Mouse (Mus musculus) midbrain, embryonic 13.5 days (tissue): ENCODE data around the gene Hmbs. TPM values are rescaled to one million over a fixed set of nuclear protein-coding genes. Genes with fewer than 3 reads are reported as not detected.
"Not testable (repeated sequence)": the region's sequence is repeated elsewhere in the genome, so short reads cannot be mapped to it uniquely, and the experiment has no call there.

ENCODE experiments used
- ATAC-seq: fragments of 200-750 bp; cut with Nextera tagmentation; 2 replicates; pipeline ENCODE4 v1.8.0; 2017; ENCODE audit warnings: mild to moderate bottlenecking, moderate TSS enrichment, moderate library complexity
- H3K27ac ChIP-seq: fragments of 300-500 bp; sonication (generic); 2 replicates; pipeline ENCODE4 v1.5.1; 2015; ENCODE audit warnings: inconsistent platforms, mild to moderate bottlenecking, moderate library complexity
- H3K27me3 ChIP-seq: fragments of 300-500 bp; sonication (generic); 2 replicates; pipeline ENCODE4 v1.6.1; 2015; ENCODE audit warnings: mild to moderate bottlenecking, inconsistent platforms
- H3K36me3 ChIP-seq: fragments of 300-500 bp; sonication (generic); 2 replicates; pipeline ENCODE4 v1.6.1; 2015; ENCODE audit warnings: mild to moderate bottlenecking, inconsistent platforms
- H3K4me1 ChIP-seq: fragments of 300-500 bp; sonication (generic); replicated peaks from 2 replicates; pipeline ENCODE4 v1.6.1; 2015; ENCODE audit warnings: inconsistent platforms
- H3K4me2 ChIP-seq: fragments of 300-500 bp; sonication (generic); replicated peaks from 2 replicates; pipeline ENCODE4 v1.6.1; 2015; ENCODE audit warnings: moderate library complexity, mild to moderate bottlenecking, inconsistent platforms
- H3K4me3 ChIP-seq: fragments of 300-500 bp; sonication (generic); replicated peaks from 2 replicates; pipeline ENCODE4 v1.5.1; 2015; ENCODE audit warnings: mild to moderate bottlenecking, inconsistent platforms
- H3K9ac ChIP-seq: fragments of 300-500 bp; sonication (generic); replicated peaks from 2 replicates; pipeline ENCODE4 v1.6.1; 2015; ENCODE audit warnings: mild to moderate bottlenecking, inconsistent platforms
- H3K9me3 ChIP-seq: fragments of 300-500 bp; sonication (generic); 2 replicates; pipeline ENCODE4 v1.6.1; 2016; ENCODE audit warnings: mild to moderate bottlenecking, inconsistent platforms
- WGBS: fragments of 180-500 bp; shearing (Covaris S2); methylation state at CpG from one replicate; pipeline ENCODE4 v1.1.7; 2015; 5-methylcytosine and 5-hydroxymethylcytosine counted together
- polyA plus RNA-seq: library from polyadenylated mRNA; unstranded; fragments of >200 nt; fragmentation: Nextera tagmentation; extraction: Ambion mirVana; gene quantifications from 2 replicates; pipeline ENCODE4 v1.2.1, GENCODE M21; 2015

Hmbs gene
- 72.3 and 72.9 TPM in 2 replicates for polyA plus RNA-seq

GRCm38 (mm10) chr9:44343781-44344421 is at the start of gene Hmbs:
TSS of gene Hmbs (minus strand) at chr9:44344228.
- peaks cover 43% of the 10 kb centered on the region for H3K36me3 ChIP-seq
- peak; percentile 97 for ATAC-seq
- H3K4me3 ChIP-seq, result peak within 1 kb of the TSS; percentile 83
- H3K9ac ChIP-seq, result peak within 1 kb of the TSS; percentile 80
- under 1% methylated on average over 39 of the region's 39 CpGs for WGBS
- H3K4me2 ChIP-seq, result peak within 1 kb of the TSS; percentile 69
- H3K27me3 ChIP-seq, result no peaks in the 10 kb centered on the region
- no peaks in the 10 kb centered on the region for H3K9me3 ChIP-seq
- peak within 1 kb of the TSS; percentile 98 for H3K27ac ChIP-seq
- H3K4me1 ChIP-seq, result peaks cover 16% of the 10 kb centered on the region

DNA sequence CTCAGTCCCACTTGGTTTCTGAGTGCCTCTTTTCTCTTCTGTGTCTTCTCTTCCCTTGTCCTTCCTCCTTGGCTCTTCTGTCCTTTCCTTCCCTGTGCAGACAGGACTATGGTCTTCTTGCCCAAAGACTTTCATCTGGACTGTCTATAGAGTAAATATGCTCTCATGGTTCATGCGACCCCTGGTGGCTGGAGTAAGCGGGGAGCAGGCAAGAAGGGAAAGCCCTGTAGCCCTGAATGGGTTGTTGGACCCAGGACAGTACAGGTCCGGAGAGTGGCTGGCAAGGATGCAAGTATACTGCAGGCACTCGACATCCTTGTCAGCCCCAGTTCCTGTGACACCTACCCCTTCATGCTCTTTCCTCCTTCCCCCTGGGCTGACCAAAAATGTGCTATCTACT is 47.4 kb upstream of the Hmbs start:
- Histone ChIP-seq H3K4me2 (no peak overlapping the region), H3K4me3 (no peak overlapping the region), H3K27ac (no peak overlapping the region), H3K36me3 (peaks cover 59% of the 10 kb centered on the region), H3K9me3 (no peaks in the 10 kb centered on the region), H3K9ac (no peak overlapping the region), H3K27me3 (no peaks in the 10 kb centered on the region), H3K4me1 (peaks cover 6% of the 10 kb centered on the region)
- 46% methylated on average over 4 of the region's 4 CpGs for WGBS
- ATAC-seq, result peak; percentile 52

DNA sequence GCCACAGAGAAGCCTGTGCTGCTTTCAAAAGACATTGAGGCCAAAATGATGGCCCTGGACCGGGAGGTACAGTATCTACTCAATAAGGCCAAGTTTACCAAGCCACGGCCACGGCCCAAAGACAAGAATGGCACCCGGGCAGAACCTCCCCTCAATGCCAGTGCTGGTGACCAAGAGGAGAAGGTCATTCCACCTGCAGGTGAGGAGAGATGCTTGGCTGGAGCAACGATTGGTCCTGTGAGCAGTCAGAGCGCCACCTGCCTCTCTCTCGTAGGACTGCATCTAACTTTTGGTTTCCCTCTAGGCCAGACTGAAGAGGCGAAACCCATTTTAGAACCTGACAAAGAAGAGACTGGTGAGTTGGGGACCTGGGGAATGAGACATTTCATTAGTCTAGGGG is 45.2 kb upstream of the Hmbs start:
- no peak overlapping the region for H3K27ac ChIP-seq
- no peaks in the 10 kb centered on the region for H3K27me3 ChIP-seq
- H3K9me3 ChIP-seq, result no peaks in the 10 kb centered on the region
- H3K36me3 ChIP-seq, result peaks cover 81% of the 10 kb centered on the region
- no peaks in the 10 kb centered on the region for H3K4me1 ChIP-seq
- ATAC-seq, result no peak
- WGBS, result 61% methylated on average over 8 of the region's 8 CpGs
- H3K4me2 ChIP-seq, result no peak overlapping the region
- no peak overlapping the region for H3K9ac ChIP-seq
- no peak overlapping the region for H3K4me3 ChIP-seq

DNA sequence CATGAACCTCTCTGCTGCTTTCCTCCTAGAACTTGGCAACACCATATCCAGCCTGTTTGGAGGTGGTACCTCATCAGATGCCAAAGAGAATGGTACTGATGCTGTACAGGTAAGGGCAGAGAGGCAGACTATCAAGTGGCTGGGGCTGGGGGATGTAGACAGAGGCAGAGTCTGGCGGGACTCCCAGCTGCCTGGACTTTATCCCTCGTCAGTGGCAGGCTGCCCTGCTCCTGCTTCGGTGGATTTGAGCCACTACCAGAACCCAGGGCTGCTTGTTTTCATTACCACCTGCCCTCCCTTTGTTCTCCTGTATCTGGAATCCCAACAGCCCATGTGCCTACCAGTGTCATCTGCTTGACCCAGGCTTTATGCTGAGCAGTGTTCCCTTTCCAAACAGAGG is 43.2 kb upstream of the Hmbs start:
- Histone ChIP-seq H3K4me1 (no peaks in the 10 kb centered on the region), H3K9me3 (no peaks in the 10 kb centered on the region), H3K4me2 (no peak overlapping the region), H3K4me3 (no peak overlapping the region), H3K27ac (no peak overlapping the region), H3K9ac (no peak overlapping the region), H3K36me3 (peaks cover 96% of the 10 kb centered on the region), H3K27me3 (no peaks in the 10 kb centered on the region)
- no peak for ATAC-seq
- WGBS, result 77% methylated on average over 3 of the region's 3 CpGs

DNA sequence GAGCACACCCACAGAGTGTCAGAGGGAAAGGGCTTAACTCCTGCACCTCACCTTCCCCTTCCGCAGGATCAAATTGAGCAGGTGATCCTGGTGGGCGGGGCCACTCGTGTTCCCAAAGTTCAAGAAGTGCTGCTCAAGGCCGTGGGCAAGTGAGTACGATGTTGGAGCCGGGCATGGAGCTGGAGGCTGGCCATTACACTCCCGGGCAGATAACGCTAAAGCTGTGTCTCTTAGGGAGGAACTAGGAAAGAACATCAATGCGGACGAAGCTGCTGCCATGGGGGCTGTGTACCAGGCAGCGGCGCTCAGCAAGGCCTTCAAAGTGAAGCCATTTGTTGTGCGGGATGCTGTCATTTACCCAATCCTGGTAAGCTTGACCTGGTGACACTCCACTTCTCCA is 40.6 kb upstream of the Hmbs start:
- Histone ChIP-seq H3K9me3 (no peaks in the 10 kb centered on the region), H3K9ac (no peak overlapping the region), H3K4me2 (no peak overlapping the region), H3K36me3 (peaks cover 88% of the 10 kb centered on the region), H3K27me3 (no peaks in the 10 kb centered on the region), H3K4me3 (no peak overlapping the region), H3K27ac (no peak overlapping the region), H3K4me1 (peaks cover 18% of the 10 kb centered on the region)
- 94% methylated on average over 13 of the region's 13 CpGs for WGBS
- ATAC-seq, result no peak

- ATAC-seq, result peak; percentile 53
- WGBS, result 12% methylated on average over 15 of the region's 15 CpGs
These were observed 35.8 kb upstream of the Hmbs start for GRCm38 (mm10) chr9:44379862-44380261.

DNA sequence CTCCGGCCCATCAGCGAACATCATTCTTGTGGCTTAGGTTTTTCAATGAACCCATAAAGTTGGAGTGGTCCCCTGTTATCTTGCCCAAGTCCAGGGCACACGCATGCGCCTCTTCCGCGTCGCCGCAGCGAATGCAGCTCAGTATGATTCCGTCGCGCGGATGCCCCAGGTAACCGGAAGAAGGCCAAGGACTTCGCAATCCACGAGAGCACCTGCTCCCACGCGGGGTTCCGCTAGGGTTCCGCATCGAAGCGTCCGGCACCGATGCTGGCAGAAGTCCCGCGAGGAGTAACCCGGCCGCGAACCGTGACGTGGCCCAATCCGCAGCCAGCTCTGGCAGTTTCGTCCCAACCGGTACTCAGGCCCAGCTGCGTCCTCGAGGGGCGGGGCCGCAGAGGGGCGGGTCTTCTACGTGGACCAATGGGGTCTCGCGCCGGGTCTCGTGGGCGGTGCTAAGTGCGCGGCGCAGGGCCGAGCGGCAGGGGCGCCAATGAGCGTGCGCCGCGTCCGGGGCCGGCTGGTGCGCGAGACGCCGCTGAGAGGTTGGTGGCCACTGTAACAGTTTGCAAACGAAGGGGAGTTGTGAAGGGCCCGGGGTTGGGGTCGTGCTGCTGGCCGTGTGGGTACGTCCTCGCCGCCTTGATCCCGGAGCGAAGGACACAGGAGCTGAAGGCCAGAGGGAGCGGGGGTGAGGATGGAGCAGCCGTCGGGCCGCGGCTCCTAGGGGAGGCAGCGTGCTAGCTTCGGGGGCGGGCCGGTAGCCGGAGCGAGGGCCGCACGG is 35.2 kb upstream of the Hmbs start, which contains the start of gene Hyou1:
TSS of gene Hyou1 (plus strand) at position 437 of the 781 bp plus-strand sequence.
- H3K4me1 ChIP-seq, result peaks cover 29% of the 10 kb centered on the region
- H3K4me3 ChIP-seq, result peak within 1 kb of the TSS; percentile 93
- under 1% methylated on average over 78 of the region's 83 CpGs for WGBS
- no peaks in the 10 kb centered on the region for H3K9me3 ChIP-seq
- no peaks in the 10 kb centered on the region for H3K27me3 ChIP-seq
- H3K27ac ChIP-seq, result peak within 1 kb of the TSS; percentile 88
- peaks cover 35% of the 10 kb centered on the region for H3K36me3 ChIP-seq
- H3K9ac ChIP-seq, result peak within 1 kb of the TSS; percentile 95
- peak; percentile 98 for ATAC-seq
- H3K4me2 ChIP-seq, result peak within 1 kb of the TSS; percentile 86

More at GRCm38 (mm10) chr9:44379862-44380261, 35.8 kb upstream of the Hmbs start:
- Histone ChIP-seq H3K4me1 (peaks cover 29% of the 10 kb centered on the region), H3K27ac (peak overlapping the region; percentile 88), H3K4me3 (peak overlapping the region; percentile 93), H3K9ac (peak overlapping the region; percentile 95), H3K9me3 (no peaks in the 10 kb centered on the region), H3K36me3 (peaks cover 41% of the 10 kb centered on the region), H3K27me3 (no peaks in the 10 kb centered on the region), H3K4me2 (peak overlapping the region; percentile 86)

GRCm38 (mm10) chr9:44378153-44378730 is 34.2 kb upstream of the Hmbs start:
- Histone ChIP-seq H3K9me3 (no peaks in the 10 kb centered on the region), H3K36me3 (peaks cover 25% of the 10 kb centered on the region), H3K27me3 (no peaks in the 10 kb centered on the region), H3K4me3 (peak overlapping the region; percentile 93), H3K4me2 (peak overlapping the region; percentile 68), H3K9ac (peak overlapping the region; percentile 68), H3K4me1 (peaks cover 29% of the 10 kb centered on the region), H3K27ac (peak overlapping the region; percentile 87)
- 92% methylated on average over 5 of the region's 5 CpGs for WGBS
- ATAC-seq, result no peak

DNA sequence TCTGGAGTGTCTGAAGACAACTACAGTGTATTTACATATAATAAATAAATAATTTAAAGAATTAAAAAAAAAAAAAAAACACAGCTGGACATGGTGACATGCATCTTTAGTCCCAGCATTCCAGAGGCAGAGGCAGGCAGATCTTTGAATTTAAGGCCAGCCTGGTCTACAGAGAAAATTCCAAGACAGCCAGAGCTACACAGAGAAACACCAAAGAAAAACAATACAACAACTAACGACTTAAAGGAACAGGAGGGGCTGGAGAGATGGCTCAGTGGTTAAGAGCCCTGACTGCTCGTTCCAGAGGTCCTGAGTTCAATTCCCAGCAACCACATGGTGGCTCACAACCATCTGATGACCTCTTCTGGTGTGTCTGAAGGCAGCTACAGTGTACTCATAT is 33.3 kb upstream of the Hmbs start:
- H3K36me3 ChIP-seq, result peaks cover 16% of the 10 kb centered on the region
- H3K4me1 ChIP-seq, result peaks cover 29% of the 10 kb centered on the region
- H3K9ac ChIP-seq, H3K4me2 ChIP-seq, ATAC-seq, H3K4me3 ChIP-seq, H3K9me3 ChIP-seq, H3K27me3 ChIP-seq, H3K27ac ChIP-seq: not testable (repeated sequence)
- 92% methylated on average over 2 of the region's 2 CpGs for WGBS

DNA sequence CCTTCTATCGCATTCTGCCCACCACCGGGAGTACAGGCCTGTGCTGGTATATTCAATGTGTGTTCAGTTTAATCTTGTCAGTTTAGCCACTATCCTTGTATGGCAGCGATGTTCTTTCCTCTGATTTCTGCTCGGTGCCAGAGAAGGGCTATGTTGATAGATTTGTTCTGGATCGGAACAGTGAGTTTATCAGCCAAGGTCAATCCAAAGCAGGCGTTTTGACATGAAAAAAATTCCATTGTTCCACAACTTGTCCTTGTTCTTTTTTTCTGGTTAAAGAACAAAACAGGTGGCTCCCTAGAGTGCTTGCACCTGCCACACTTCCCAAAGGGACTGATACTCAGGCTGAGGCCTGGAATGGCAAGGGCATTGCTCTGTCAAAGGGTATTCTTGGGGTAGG is 32.1 kb upstream of the Hmbs start:
- H3K27me3 ChIP-seq, result no peaks in the 10 kb centered on the region
- no peak overlapping the region for H3K4me2 ChIP-seq
- no peak overlapping the region for H3K4me3 ChIP-seq
- H3K4me1 ChIP-seq, result peaks cover 24% of the 10 kb centered on the region
- no peak overlapping the region for H3K9ac ChIP-seq
- no peak for ATAC-seq
- H3K36me3 ChIP-seq, result peaks cover 4% of the 10 kb centered on the region
- no peaks in the 10 kb centered on the region for H3K9me3 ChIP-seq
- 95% methylated on average over 6 of the region's 6 CpGs for whole genome bisulfite sequencing
- no peak overlapping the region for H3K27ac ChIP-seq

DNA sequence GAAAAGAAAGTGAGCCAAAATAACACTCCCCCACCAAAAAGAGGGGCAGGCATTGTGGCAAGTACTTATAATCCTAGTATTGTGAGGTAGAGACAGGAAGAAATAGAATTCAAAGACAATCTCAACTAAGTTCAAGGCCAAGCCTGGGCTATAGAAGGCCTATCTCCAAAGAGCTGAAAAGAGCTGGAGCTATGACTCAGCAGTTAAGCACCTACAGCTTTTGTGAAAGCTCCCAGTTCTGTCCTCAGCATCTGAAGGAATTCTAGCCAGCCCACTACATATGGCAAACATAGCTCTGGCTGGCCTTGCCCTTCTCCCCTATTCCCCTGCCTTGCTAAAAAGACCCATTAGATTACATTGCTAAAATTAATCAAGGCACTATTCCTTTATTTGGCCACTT is 29.4 kb upstream of the Hmbs start:
- Histone ChIP-seq H3K9ac (no peak overlapping the region), H3K4me2 (no peak overlapping the region), H3K4me1 (peaks cover 7% of the 10 kb centered on the region), H3K4me3 (no peak overlapping the region), H3K9me3 (no peaks in the 10 kb centered on the region), H3K27me3 (no peaks in the 10 kb centered on the region), H3K36me3 (no peaks in the 10 kb centered on the region), H3K27ac (no peak overlapping the region)
- ATAC-seq, result no peak

- Histone ChIP-seq H3K9ac (no peak overlapping the region), H3K27me3 (no peaks in the 10 kb centered on the region), H3K9me3 (no peaks in the 10 kb centered on the region), H3K4me2 (no peak overlapping the region), H3K36me3 (peaks cover 5% of the 10 kb centered on the region), H3K4me1 (peaks cover 11% of the 10 kb centered on the region), H3K27ac (no peak overlapping the region), H3K4me3 (no peak overlapping the region)
- no peak for ATAC-seq
- 63% methylated on average over 3 of the region's 3 CpGs for WGBS
These were observed 20.5 kb upstream of the Hmbs start for GRCm38 (mm10) chr9:44364480-44364879.
